ENCODE assay signal across 10 mouse cellular contexts in genomic region chr12:102319899-102320298, GRCm38 (mm10). TPM values are rescaled to one million over a fixed set of nuclear protein-coding genes. Genes with fewer than 3 reads are reported as not detected.
DNase-seq lines count a peak whose midpoint lies in the region; ATAC-seq and TF ChIP-seq lines count a peak whose summit lies in the region.
"Had no signal": no experiment of that assay in that cellular context is flagged by ENCODE, and none has a peak within 500 bp of the region (broad histone marks: within the 10 kb centered on the region; RNA-seq: fewer than 3 reads in every experiment).

No protein-coding gene starts in this region.

- no peaks in the 10 kb centered on the region for H3K36me3 ChIP-seq in G1E (replicated peaks)
- peaks cover 7% of the 10 kb centered on the region; the same call in 1 of the 2 replicates for H3K36me3 ChIP-seq in kidney, postnatal 0 days (ENCODE audit: insufficient read depth, low read length)
- no peaks in the 10 kb centered on the region for H3K36me3 ChIP-seq in hindbrain, embryonic 13.5 days
- H3K36me3 ChIP-seq in forebrain, embryonic 15.5 days, result no peaks in the 10 kb centered on the region
- no peaks in the 10 kb centered on the region for H3K36me3 ChIP-seq in hindbrain, embryonic 14.5 days (replicated peaks; ENCODE audit: control insufficient read depth, insufficient read depth)
- H3K36me3 ChIP-seq: midbrain, embryonic 10.5 days had no signal

- H3K9ac ChIP-seq in kidney, postnatal 0 days (ENCODE audit: low read depth, low read length), result no peak overlapping the region
- H3K9ac ChIP-seq in hindbrain, embryonic 13.5 days, result no peak overlapping the region
- no peak overlapping the region for H3K9ac ChIP-seq in forebrain, embryonic 15.5 days (replicated peaks)
- H3K9ac ChIP-seq in hindbrain, embryonic 14.5 days, result no peak overlapping the region

- no peaks in the 10 kb centered on the region for H3K4me1 ChIP-seq in G1E (ENCODE audit: insufficient read depth, low read depth, low read length)
- H3K4me1 ChIP-seq in kidney, postnatal 0 days (replicated peaks; ENCODE audit: insufficient read depth, low read length), result peaks cover 18% of the 10 kb centered on the region; the same call in 1 of the 2 replicates
- no peaks in the 10 kb centered on the region for H3K4me1 ChIP-seq in hindbrain, embryonic 13.5 days (replicated peaks)
- no peaks in the 10 kb centered on the region for H3K4me1 ChIP-seq in forebrain, embryonic 15.5 days
- no peaks in the 10 kb centered on the region for H3K4me1 ChIP-seq in hindbrain, embryonic 14.5 days (replicated peaks; ENCODE audit: control insufficient read depth, insufficient read depth, low read length)
- H3K4me1 ChIP-seq: midbrain, embryonic 10.5 days had no signal

- no peaks in the 10 kb centered on the region for H3K9me3 ChIP-seq in G1E (replicated peaks)
- H3K9me3 ChIP-seq in kidney, postnatal 0 days (replicated peaks; ENCODE audit: low read length), result no peaks in the 10 kb centered on the region
- H3K9me3 ChIP-seq in hindbrain, embryonic 13.5 days, result no peaks in the 10 kb centered on the region
- H3K9me3 ChIP-seq in forebrain, embryonic 15.5 days, result no peaks in the 10 kb centered on the region
- H3K9me3 ChIP-seq in hindbrain, embryonic 14.5 days (ENCODE audit: control insufficient read depth, low read length), result no peaks in the 10 kb centered on the region
- H3K9me3 ChIP-seq: midbrain, embryonic 10.5 days had no signal

- ATAC-seq in G1E (ENCODE audit: extremely low read depth, insufficient number of reproducible peaks, low FRiP score, poor library complexity, severe bottlenecking), result peak; percentile 66
- peak; percentile 52 for ATAC-seq in kidney, postnatal 0 days (replicated peaks; ENCODE audit: low FRiP score, low read depth)
- ATAC-seq in hindbrain, embryonic 13.5 days (ENCODE audit: low FRiP score), result no peak
- ATAC-seq in forebrain, embryonic 15.5 days (replicated peaks), result no peak
- ATAC-seq in hindbrain, embryonic 14.5 days (ENCODE audit: low FRiP score), result no peak
- ATAC-seq: Patski had no signal

- H3K4me3 ChIP-seq in G1E (ENCODE audit: low read depth, low read length), result no peak overlapping the region
- H3K4me3 ChIP-seq in kidney, postnatal 0 days (replicated peaks; ENCODE audit: low read depth, low read length), result no peak overlapping the region
- no peak overlapping the region for H3K4me3 ChIP-seq in hindbrain, embryonic 13.5 days
- H3K4me3 ChIP-seq in forebrain, embryonic 15.5 days, result no peak overlapping the region
- H3K4me3 ChIP-seq in hindbrain, embryonic 14.5 days (replicated peaks; ENCODE audit: low read length), result no peak overlapping the region
- H3K4me3 ChIP-seq: midbrain, embryonic 10.5 days had no signal

- DNase-seq in G1E (ENCODE audit: low spot score), result no peak
- peak; percentile 50 to 63 for DNase-seq in heart, adult 9 months (ENCODE audit: low spot score in 2 of 2)
- DNase-seq in kidney, postnatal 0 days (ENCODE audit: low spot score), result peak; percentile 62
- DNase-seq in lung, postnatal 14 days, result peak; percentile 55
- no peak for DNase-seq in hindbrain, embryonic 14.5 days (ENCODE audit: low spot score)
- no peak for DNase-seq in cerebellum, adult 11-12 months

- 46% methylated on average over 2 of the region's 2 CpGs for WGBS in kidney, postnatal 0 days
- 79% methylated on average over 2 of the region's 2 CpGs for WGBS in hindbrain, embryonic 13.5 days
- WGBS in forebrain, embryonic 15.5 days, result 88% methylated on average over 2 of the region's 2 CpGs
- 83% methylated on average over 2 of the region's 2 CpGs for WGBS in hindbrain, embryonic 14.5 days

- no peak overlapping the region for H3K4me2 ChIP-seq in kidney, postnatal 0 days (ENCODE audit: low read length)
- H3K4me2 ChIP-seq in hindbrain, embryonic 13.5 days, result no peak overlapping the region
- no peak overlapping the region for H3K4me2 ChIP-seq in forebrain, embryonic 15.5 days (replicated peaks)
- no peak overlapping the region for H3K4me2 ChIP-seq in hindbrain, embryonic 14.5 days (replicated peaks)

- H3K27ac ChIP-seq in kidney, postnatal 0 days, result peak overlapping the region; percentile 43; the same call in 1 of the 2 replicates
- no peak overlapping the region for H3K27ac ChIP-seq in hindbrain, embryonic 13.5 days
- H3K27ac ChIP-seq in forebrain, embryonic 15.5 days (replicated peaks), result no peak overlapping the region
- no peak overlapping the region for H3K27ac ChIP-seq in hindbrain, embryonic 14.5 days
- H3K27ac ChIP-seq: midbrain, embryonic 10.5 days had no signal

- H3K27me3 ChIP-seq in G1E (ENCODE audit: insufficient read depth, low read length), result no peaks in the 10 kb centered on the region
- no peaks in the 10 kb centered on the region for H3K27me3 ChIP-seq in kidney, postnatal 0 days (ENCODE audit: insufficient read depth, low read length)
- H3K27me3 ChIP-seq in hindbrain, embryonic 13.5 days, result no peaks in the 10 kb centered on the region
- H3K27me3 ChIP-seq in forebrain, embryonic 15.5 days, result no peaks in the 10 kb centered on the region
- H3K27me3 ChIP-seq in hindbrain, embryonic 14.5 days (ENCODE audit: control insufficient read depth, insufficient read depth, low read length), result no peaks in the 10 kb centered on the region
- H3K27me3 ChIP-seq: Patski had no signal

- no peak for TF ChIP-seq CTCF in G1E (IDR thresholded peaks at IDR 0.05; ENCODE audit: low read depth, low read length)
- no peak for TF ChIP-seq CTCF in kidney, postnatal 0 days (IDR thresholded peaks at IDR 0.05; ENCODE audit: low read depth)

RNA-seq across cellular contexts. Expression of gene Rin3, which starts 37.1 kb away (rescaled TPM):
- total RNA-seq in G1E (2014; fragmentation: Nextera tagmentation) (3.5 and 4.2 TPM in 2 replicates), G1E (2017) (0.58 and 3.4 TPM in 2 replicates)
- 5.1 and 5.2 TPM in 2 replicates for polyA plus RNA-seq in G1E (2012)
- 5.5 and 8.8 TPM in 2 replicates for polyA plus RNA-seq in kidney, postnatal 0 days (2015; fragmentation: Nextera tagmentation; extraction: Ambion mirVana)
- 3.4 and 4.2 TPM in 2 replicates for polyA plus RNA-seq in hindbrain, embryonic 13.5 days (2015; fragmentation: Nextera tagmentation; extraction: Ambion mirVana)
- 1.3 and 1.7 TPM in 2 replicates for polyA plus RNA-seq in forebrain, embryonic 15.5 days (2015; fragmentation: Nextera tagmentation; extraction: Ambion mirVana)
- 2.7 and 3.1 TPM in 2 replicates for polyA plus RNA-seq in hindbrain, embryonic 14.5 days (2014; fragmentation: Nextera tagmentation; extraction: Ambion mirVana)

Comparison
In these comparisons a context has a peak if more than half of its experiments do, and no peak if none do; other contexts are left out.
1. ATAC-seq: peak in G1E (single experiment) and kidney, postnatal 0 days (single experiment); none in hindbrain, embryonic 13.5 days (single experiment), forebrain, embryonic 15.5 days (single experiment) and hindbrain, embryonic 14.5 days (single experiment).
2. DNase-seq: peak in heart, adult 9 months (2 of 2), kidney, postnatal 0 days (single experiment) and lung, postnatal 14 days (single experiment); none in G1E (single experiment), hindbrain, embryonic 14.5 days (single experiment) and cerebellum, adult 11-12 months (single experiment).